ENCODE assay signal across 8 mouse cellular contexts in the genomic region with DNA sequence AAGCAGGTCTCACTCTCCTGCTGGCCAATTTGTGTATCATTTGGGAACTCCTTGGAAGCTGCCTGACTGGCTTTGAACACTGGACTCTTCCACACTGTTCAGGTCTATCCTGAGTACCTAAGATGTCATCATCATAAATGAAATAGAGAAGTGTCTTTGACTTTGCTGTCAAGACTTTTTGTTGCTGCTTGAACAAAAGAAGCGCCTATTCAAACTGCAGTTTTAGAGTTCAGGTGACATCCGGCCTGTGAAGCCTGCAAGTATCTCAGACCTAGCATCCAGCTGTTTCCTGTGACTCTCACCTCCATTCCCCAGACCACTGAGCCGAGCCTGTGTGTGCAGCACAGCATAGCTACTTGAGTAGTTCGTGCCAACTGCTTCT. TPM values are rescaled to one million over a fixed set of nuclear protein-coding genes. Genes with fewer than 3 reads are reported as not detected.
DNase-seq lines count a peak whose midpoint lies in the region; ATAC-seq lines count a peak whose summit lies in the region.

No protein-coding gene starts in this region.

- H3K4me3 ChIP-seq in embryonic facial prominence, embryonic 14.5 days (ENCODE audit: low read depth, low read length): peak overlapping the region; percentile 99
- H3K4me3 ChIP-seq in intestine, embryonic 14.5 days (ENCODE audit: low read depth, low read length): peak overlapping the region; percentile 60

- H3K4me1 ChIP-seq in embryonic facial prominence, embryonic 14.5 days (ENCODE audit: control insufficient read depth, insufficient read depth, low read length): peaks cover 26% of the 10 kb centered on the region
- H3K4me1 ChIP-seq in intestine, embryonic 14.5 days (replicated peaks; ENCODE audit: control insufficient read depth, insufficient read depth, low read length): peaks cover 27% of the 10 kb centered on the region

- peak overlapping the region; percentile 72 for H3K9ac ChIP-seq in embryonic facial prominence, embryonic 14.5 days (ENCODE audit: low read depth, low read length)
- H3K9ac ChIP-seq in intestine, embryonic 14.5 days (ENCODE audit: low read length): peak overlapping the region; percentile 69

- no peaks in the 10 kb centered on the region for H3K9me3 ChIP-seq in embryonic facial prominence, embryonic 14.5 days (ENCODE audit: control insufficient read depth, low read length)
- H3K9me3 ChIP-seq in intestine, embryonic 14.5 days (ENCODE audit: control insufficient read depth, low read length): no peaks in the 10 kb centered on the region

- peak; percentile 46 to 55 for DNase-seq in heart, adult 18-20 months
- no peak for DNase-seq in heart, adult 11 months
- DNase-seq in embryonic facial prominence, embryonic 14.5 days (ENCODE audit: low spot score): peak; percentile 61
- peak; percentile 66 for DNase-seq in intestine, embryonic 14.5 days (ENCODE audit: low spot score)
- DNase-seq in lung, adult 18-20 months: peak; percentile 45 to 52
- peak; percentile 42 for DNase-seq in spleen, adult 12 weeks (ENCODE audit: low spot score)
- DNase-seq in layer of hippocampus, adult 9-11 months: no peak
- no peak for DNase-seq in cerebellum, adult 9-11 months

- H3K27me3 ChIP-seq in embryonic facial prominence, embryonic 14.5 days (replicated peaks; ENCODE audit: control insufficient read depth, insufficient read depth, low read length): no peaks in the 10 kb centered on the region
- H3K27me3 ChIP-seq in intestine, embryonic 14.5 days (replicated peaks; ENCODE audit: control insufficient read depth, insufficient read depth, low read length): no peaks in the 10 kb centered on the region

- no peak for ATAC-seq in embryonic facial prominence, embryonic 14.5 days (ENCODE audit: low read depth)
- no peak for ATAC-seq in intestine, embryonic 14.5 days (replicated peaks; ENCODE audit: low FRiP score, low TSS enrichment, low read depth)

- WGBS in embryonic facial prominence, embryonic 14.5 days: 32% methylated on average over 4 of the region's 4 CpGs
- 17% methylated on average over 4 of the region's 4 CpGs for WGBS in intestine, embryonic 14.5 days

- H3K4me2 ChIP-seq in embryonic facial prominence, embryonic 14.5 days (ENCODE audit: low read depth, low read length): peak overlapping the region; percentile 86
- peak overlapping the region; percentile 89 for H3K4me2 ChIP-seq in intestine, embryonic 14.5 days (ENCODE audit: low read length)

- H3K27ac ChIP-seq in embryonic facial prominence, embryonic 14.5 days (replicated peaks; ENCODE audit: low read depth, low read length): peak overlapping the region; percentile 58; the same call in 1 of the 2 replicates
- peak overlapping the region; percentile 34; the same call in 1 of the 2 replicates for H3K27ac ChIP-seq in intestine, embryonic 14.5 days (ENCODE audit: low read depth)

- peaks cover 45% of the 10 kb centered on the region for H3K36me3 ChIP-seq in embryonic facial prominence, embryonic 14.5 days (ENCODE audit: control insufficient read depth, insufficient read depth, low read length)
- peaks cover 43% of the 10 kb centered on the region for H3K36me3 ChIP-seq in intestine, embryonic 14.5 days (ENCODE audit: control insufficient read depth, insufficient read depth, low read length)

RNA-seq across cellular contexts. Expression of gene Btg1, which starts 4.1 kb away (rescaled TPM):
- 10 to 100 TPM; 34.2 to 43.1 TPM for total RNA-seq in heart, adult 18-20 months (2021)
- 83.2 and 87.3 TPM in 2 replicates for polyA plus RNA-seq in embryonic facial prominence, embryonic 14.5 days (2014; fragmentation: Nextera tagmentation; extraction: Ambion mirVana)
- polyA plus RNA-seq in intestine, embryonic 14.5 days (2014; fragmentation: Nextera tagmentation; extraction: Ambion mirVana): 77.8 and 82.6 TPM in 2 replicates

Comparison
In these comparisons a context has a peak if more than half of its experiments do, and no peak if none do; other contexts are left out.
1. DNase-seq: peak in heart, adult 18-20 months (2 of 2), embryonic facial prominence, embryonic 14.5 days (single experiment), intestine, embryonic 14.5 days (single experiment), lung, adult 18-20 months (2 of 2) and spleen, adult 12 weeks (single experiment); none in heart, adult 11 months (single experiment), layer of hippocampus, adult 9-11 months (single experiment) and cerebellum, adult 9-11 months (single experiment).